Mouse (Mus musculus) left cerebral cortex, postnatal 14 days (tissue): ENCODE measurements around the gene Inca1. TPM values are rescaled to one million over a fixed set of nuclear protein-coding genes. Genes with fewer than 3 reads are reported as not detected.

ENCODE experiments used
- DNase-seq, 2 experiments: peaks; one replicate each; pipeline ENCODE4 v3.0.0; 2021 to 2022; ENCODE audit warnings: low spot score in 2 of 2, mixed read lengths in 1 of 2
- intact Hi-C: fragments of 180-260 bp; cut with DNase I; formaldehyde crosslinking; loops from one replicate; pipeline ENCODE4 v1.15.1; 2025
- total RNA-seq, 2 experiments: library from RNA; stranded (reverse); gene quantifications; 2 replicates each; pipeline ENCODE4 v1.2.3; 2021

Gene Inca1
- total RNA-seq, 2 experiments from 2014 or later, result 1.4 to 1.6 TPM

DNA sequence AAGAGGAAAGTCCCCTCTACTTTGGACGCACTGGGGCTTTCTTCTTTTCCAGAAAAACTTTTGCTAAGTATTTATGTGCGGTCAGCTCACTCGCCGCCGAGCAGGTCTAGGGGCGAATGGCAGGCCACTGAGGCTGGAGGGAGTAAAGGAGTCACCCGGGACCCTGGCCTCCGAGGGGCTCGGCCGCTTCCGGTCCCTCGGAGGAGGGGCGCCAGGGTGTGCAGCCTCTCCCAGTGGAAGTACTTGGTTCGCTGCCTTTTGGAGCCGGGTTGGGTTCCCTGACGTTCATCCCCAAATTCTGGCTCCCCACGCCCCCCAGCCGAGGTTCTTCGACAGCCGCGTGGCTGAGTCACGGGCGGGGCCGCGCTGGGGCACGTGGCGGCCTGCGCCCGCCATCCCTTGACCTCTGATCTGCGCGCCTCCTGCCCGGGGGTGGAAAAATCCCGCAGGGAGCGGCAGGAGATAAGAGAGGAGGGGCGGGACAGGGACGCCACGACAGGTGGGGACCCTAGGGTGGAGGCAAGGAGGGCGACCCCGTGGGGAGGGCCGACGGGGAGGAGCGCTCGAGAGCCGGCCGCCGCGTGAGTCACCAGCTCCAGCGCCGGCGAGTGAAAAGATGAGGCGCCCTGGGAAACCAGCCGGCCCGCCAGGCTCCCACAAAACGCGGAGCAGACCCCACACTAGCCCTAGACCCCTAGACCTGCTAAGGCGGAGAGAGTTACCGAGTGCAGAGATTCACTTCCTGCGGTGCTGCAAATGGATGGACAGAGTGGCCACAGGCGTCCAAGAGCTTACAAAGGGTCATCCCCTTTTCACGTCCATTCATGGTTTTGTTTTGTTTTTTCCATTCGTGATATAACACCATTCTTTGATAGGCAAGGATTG is 44.1 kb downstream of the Inca1 start:
- no peak for DNase-seq
- intact Hi-C loops, result loop anchor here (2.0 kb wide), 1 partner anchor 13 kb away; the partner anchor contains the start of gene Spag7

DNA sequence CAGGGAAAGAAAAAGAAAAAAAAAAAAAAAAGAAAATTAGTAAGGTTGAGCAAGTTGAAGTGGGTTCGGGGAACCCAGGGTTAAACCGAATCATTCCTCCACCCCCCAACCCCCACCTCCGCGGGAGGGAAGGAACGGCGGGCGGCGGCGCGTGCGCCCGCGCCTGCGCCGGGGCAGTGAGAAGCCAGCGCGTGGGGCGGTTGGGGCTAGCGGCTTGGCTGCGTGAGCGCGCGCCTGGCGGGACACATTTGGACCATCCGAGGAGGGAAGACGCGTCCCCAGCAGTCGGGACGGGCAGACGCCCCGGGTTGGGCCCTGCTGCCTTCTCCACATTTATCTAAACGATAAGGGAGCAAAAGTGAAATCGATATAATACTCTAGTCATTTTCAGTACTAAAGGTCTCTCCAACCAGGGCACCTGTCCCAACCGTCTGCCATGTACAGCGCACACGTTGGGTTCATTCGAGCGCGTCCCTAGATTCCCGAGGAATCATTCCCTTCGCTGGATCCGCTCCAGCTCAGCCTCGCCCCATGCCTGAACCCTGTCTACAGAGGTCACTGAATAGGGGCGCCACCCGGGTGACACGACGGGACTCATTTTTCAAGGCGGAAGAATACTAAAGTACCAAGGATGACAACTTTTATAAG is 44.9 kb downstream of the Inca1 start:
- DNase-seq, result peak; percentile 56 to 76
- intact Hi-C loops, result loop anchor here (2.0 kb wide), 1 partner anchor 14 kb away; the partner anchor contains the start of gene Spag7

DNA sequence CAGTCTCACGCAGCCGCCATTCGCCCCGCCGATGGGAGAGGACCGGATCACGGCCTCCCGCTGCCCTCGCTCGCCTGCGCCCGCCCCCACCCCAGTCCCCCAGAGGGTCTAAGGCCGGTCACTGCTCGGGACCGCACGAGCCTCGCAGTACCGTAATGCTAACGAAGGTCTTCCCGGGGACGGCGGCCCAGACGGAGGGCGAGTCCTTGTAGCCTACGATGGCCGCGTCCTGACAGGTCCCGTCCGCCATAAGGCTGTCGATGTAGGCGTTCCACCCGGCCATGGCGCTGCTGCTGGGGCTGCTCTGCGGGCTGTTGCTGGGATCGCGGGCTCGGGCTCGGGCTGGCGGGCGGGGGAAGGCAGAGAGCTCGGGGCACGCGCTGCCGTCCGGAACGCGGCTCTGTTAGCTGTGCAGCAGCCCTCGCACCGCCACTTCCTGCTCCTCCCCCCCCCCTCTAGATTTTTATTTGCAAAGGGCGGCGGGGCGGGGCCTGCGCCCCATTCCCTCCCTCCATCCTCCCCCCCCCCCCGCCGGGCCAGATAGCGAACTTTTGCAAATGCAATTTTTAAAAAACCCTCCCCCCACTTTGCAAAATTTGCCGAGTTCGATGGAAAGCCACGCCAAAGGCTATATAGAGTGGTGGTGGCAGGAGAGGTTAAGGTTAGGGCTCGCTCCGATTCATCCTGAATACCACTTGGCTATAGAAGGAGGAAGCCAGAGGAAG is 45.6 kb downstream of the Inca1 start, which contains the start of gene Pfn1:
Gene Pfn1 (minus strand): TSS at position 447 of the 725 bp plus-strand sequence.
- intact Hi-C loops, result loop anchor here (2.0 kb wide), 1 partner anchor 14 kb away; the partner anchor contains the start of gene Spag7
- DNase-seq, result peak; percentile 68 to 69

DNA sequence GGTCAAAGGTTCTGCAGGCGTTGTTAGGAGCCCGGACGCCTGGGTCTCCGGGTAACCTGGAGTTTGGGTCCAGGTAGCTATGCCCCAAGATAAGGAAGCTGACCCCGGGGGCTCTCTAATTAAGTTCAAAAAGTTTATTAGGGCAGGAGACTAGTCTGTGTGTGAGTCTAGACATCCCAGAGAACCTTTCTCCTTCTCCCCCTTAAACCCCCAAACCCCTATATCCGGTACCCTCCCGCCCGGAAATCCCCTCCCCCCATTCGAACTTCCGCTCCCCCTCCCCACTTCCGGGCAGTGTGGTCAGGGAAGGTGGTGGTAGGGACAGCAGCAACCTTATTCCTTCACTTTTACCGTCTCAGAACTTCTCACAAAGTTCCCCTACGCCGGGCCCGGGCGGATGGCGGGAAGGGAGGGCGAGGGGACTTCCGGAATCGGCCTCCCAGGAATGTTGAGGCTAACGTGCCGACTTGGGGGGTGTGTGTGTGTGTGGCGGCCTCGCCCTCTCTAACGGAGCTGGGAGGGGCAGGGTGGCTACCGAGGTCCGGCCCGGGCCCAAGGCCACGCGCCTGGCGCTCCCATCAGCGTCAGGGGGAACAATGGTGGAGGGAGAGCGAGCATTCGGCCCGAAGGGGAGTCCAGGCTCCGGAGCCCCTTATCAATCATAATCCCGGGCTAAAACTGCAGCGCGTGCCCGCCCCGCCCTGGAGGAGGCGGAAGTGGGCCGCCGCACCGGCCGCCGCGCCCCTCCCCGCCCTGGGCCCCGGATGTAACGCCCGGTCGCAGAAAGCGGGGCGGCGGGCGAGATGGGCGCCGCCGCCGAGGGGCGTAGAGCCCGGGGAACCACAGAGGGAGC is 46.4 kb downstream of the Inca1 start:
- peak in 1 of 2 experiments; percentile 45 for DNase-seq
- intact Hi-C loops, result loop anchor here (2.0 kb wide), 1 partner anchor 15 kb away; the partner anchor contains the start of gene Spag7

DNA sequence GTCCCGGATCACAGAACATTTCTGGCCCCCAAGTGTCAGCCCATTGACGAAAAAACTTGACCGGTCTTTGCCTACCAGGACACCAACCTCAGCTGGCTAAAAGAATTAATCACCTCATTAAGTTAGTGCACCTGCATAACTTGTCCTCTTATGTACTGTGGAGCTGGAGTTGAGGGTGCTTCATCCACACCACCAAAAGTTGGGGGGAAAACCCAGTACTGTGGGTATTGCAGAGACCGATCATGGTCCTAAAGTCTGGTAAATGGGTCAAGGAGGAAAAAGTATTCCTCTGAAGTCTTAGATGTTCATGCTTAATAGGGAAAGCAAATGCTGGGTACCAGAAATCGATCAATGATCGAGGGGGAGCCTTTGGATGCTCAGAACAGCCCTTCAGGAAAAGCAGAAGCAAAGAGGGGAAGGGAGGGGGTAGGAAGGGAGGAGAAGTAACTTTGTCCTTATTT is 47.0 kb downstream of the Inca1 start:
- intact Hi-C loops, result no loop called here
- no peak for DNase-seq

DNA sequence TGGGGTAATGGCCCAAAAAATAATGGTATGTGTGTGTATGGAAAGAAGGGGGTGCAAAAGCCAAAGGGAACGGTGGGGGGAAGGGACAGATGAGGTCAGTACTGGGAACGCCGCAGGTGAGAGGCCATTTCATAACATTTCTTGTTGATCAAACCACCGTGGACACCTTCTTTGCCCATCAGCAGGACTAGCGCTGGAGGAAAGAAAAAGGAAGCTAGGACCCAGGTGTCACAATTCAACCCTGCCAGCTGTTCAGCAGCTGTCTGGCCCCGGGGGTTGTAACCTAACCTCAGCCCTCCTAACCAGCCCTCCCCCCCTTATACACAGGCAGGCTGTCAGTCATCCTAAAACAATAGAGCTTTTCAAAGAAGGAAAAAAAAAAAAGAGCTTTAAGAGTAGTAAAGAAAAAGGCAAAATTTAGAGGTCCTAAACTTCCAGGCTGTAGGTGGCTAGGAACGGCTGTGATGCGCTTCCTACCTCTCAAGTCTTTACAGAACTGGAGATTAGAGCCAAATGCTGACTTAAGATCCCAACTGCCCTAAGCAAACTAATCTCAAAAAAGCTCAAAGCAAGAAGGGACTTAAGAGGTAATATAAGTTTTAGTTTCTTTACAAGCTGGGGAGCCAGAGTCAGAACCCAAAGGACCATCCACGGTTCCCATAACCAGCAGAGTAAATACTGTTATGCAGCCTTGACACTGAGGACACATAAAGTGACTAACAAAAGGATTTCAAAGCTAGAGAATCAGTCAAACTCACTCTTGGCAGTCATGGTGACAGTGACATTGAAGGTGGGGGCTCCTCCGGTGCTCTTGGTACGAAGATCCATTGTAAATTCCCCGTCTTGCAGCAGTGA is 47.7 kb downstream of the Inca1 start:
- DNase-seq, result no peak
- intact Hi-C loops, result no loop called here

DNA sequence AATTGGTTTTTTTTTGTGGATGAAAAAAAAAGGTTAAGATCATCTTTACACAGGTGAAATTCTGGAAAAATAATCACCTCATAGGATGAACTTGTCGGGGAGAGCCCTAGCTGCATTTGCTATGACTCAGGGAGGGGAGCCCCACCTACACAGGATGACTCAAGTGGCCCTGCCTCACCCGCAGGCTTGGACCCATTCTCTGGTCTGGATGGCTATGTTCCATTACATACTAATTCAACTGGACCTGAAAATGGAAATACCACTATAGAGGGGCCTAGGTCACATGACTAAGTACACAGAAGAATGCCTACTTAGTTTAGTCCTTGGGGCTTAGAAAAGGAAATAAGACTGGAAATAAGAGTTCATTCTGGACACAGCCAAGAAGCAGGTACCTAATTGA is 48.6 kb downstream of the Inca1 start:
- DNase-seq, result no peak
- intact Hi-C loops, result no loop called here

DNA sequence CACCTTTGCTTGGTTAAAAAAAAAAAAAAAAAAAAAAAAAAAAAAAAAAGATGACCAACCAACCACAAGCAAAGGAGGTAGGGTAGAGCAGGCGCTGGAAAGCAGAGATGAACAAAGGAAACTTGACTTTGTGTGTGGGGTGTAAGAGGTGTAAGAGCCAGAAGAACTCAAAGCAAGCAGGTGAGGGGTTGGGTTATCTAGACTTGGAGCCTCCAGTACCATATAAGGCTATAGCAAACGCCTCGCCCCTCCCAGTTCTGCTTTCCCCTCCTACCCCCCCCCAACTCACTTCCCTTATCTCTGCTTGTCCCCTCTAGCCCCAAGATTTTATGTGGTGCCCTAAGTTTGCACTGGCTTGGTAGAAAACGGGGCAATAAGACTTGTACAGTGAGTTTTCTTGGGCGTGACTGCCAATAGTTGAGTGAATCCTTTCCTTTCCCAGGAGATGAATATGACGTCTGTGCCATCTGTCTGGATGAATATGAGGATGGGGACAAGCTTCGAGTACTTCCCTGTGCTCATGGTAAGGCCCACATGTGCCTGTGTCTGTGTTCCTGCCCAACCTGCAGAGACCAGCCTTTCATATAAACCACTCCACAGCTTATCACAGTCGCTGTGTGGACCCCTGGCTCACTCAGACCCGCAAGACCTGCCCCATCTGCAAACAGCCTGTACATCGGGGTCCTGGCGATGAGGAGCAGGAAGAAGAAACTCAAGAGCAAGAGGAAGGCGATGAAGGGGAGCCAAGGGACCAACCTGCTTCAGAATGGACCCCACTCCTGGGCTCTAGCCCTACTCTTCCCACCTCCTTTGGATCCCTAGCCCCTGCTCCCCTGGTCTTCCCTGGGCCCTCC is 49.4 kb downstream of the Inca1 start:
- no peak for DNase-seq
- intact Hi-C loops, result no loop called here

DNA sequence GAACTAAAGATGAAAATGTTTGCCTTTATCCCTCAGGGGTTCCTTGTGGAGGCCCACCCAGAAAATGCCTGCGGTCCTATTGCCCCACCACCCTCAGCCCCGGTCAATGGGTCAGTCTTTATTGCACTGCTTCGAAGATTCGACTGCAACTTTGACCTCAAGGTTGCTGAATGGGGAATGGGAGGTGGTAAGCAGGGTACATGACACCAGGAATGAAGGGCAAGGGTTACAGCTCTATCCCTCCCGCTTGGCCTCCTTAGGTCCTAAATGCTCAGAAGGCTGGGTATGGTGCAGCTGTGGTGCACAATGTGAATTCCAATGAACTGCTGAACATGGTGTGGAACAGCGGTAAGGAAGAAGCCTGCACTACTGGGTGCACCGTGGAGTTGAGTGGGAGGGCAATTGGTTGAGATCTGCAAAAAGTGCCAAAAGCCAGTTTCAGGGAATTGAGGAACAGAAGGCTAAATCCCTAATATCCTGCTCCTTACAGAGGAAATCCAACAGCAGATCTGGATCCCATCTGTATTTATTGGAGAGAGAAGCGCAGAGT is 50.7 kb downstream of the Inca1 start:
- intact Hi-C loops, result loop anchor here (10.0 kb wide), 1 partner anchor 214 kb away; the partner anchor contains the start of gene Arrb2
- no peak for DNase-seq

DNA sequence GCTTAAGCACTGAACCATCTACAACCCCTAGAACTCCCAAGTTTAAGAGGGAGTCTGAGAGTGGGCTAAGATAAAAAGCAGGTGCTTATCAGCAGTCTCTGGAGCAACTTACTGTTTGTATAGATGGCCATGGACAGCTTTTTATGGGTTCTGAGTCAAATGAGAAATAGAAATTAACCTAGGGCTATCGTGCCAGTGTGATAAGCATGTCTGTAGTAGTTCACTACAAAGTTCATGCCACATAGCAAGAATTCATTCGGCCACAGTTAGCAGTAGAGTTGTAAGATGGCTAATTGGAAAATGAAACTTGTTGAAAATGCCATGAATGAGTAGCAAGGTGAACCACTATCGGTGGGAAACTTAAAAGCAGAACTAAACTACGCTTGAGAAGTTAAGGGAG is 51.4 kb downstream of the Inca1 start:
- DNase-seq, result no peak
- intact Hi-C loops, result loop anchor here (10.0 kb wide), 1 partner anchor 214 kb away; the partner anchor contains the start of gene Arrb2

DNA sequence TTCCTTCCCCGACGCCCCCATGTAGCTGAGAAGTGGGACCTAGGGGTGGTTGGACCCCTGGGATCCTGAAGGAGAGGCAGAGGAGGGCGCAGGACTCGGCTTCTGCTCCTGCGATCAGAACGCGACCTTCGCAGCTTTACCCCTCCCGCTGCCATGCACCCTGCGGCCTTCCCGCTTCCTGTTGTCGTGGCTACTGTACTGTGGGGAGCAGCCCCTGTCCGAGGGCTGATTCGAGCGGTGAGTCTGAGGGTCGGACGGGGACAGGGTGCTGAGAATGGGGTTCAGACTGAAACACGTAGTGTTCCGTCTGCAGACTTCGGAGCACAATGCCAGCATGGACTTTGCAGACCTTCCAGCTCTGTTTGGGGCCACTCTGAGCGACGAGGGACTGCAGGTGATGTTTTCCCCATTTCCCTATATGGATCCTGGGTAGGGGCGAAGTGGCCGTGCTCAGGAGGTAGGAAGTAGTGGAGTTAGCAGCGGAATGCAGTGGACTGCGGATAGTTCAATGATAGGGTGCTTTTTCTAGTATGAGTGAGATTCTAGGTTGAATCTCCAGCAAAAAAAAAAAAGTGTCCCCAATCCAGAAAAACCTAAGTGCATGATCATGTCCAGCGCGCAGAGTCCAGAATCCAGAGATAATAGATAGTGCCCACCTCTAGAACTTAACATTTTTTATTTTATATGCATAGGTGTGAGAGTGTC is 52.1 kb downstream of the Inca1 start:
- DNase-seq, result no peak
- intact Hi-C loops, result loop anchor here (10.0 kb wide), 1 partner anchor 213 kb away; the partner anchor contains the start of gene Arrb2

DNA sequence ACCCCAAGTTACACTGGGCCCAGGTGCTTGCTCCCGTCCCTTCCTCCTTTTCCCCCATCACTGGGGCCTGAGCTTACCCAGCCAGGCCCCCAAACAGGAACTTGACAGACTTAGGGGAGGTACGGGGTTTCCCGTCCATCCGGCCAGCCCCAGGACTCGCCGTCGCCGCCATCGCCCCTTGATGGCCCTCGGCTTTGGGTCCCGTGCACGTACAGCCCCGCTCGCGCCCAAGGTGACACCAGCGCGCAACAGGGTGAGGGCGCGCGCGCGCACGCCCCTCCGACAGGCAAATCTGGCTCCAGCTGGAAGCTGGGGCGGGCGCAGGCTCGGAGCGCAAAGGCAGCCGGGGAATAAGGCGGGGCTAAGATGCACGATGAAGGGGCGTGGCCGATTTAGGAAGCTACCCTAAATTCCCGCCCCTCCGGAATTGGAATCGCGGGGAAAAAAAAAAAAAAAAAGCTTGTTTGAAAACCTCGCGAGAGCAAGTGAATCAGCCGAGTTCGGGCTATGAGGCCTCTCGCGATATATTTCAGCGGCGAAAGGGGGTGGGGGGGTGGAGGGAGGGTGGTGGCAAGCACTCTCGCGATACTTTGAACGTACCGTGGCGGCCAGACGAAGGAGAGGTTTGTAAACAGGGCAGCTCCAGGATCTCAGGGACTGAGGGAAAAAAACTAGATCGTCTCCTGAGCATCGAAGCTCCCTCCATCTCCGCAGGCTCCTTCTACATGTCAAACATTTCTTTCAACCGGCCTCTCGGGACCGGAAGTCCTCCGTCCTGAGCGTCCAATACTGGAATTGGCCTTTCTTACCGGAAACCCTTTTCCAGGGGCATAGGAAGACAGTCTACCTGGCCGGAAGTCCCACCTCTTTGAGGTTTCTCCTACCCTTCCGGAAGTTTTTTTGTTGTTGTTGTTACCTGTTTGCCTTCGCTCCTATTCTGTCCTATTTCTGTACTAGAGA is 53.0 kb downstream of the Inca1 start, which contains the start of the genes Rnf167 and Slc25a11:
Gene Rnf167 (plus strand): TSS at position 545 of the 960 bp plus-strand sequence.
Gene Slc25a11 (minus strand): TSS at position 789 of the 960 bp plus-strand sequence.
- DNase-seq, result peak; percentile 97 to 99
- intact Hi-C loops, result loop anchor here (10.0 kb wide), 1 partner anchor 212 kb away; the partner anchor contains the start of gene Arrb2

DNA sequence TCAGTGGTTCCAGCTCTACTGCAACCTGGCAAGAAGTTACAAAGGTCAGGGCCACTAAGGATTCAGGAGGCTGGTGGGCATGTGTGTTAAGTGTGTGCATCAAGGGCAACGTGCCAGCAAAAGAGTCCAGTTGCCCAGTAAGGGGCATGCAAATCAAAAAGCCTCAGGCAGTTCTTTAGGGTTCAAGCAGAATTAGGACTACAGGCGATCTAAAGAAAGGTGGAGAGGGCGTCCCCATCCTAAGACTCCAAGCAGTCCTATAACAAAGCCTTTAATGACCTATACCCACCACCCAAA is 53.7 kb downstream of the Inca1 start:
- intact Hi-C loops, result loop anchor here (10.0 kb wide), 1 partner anchor 211 kb away; the partner anchor contains the start of gene Arrb2

DNA sequence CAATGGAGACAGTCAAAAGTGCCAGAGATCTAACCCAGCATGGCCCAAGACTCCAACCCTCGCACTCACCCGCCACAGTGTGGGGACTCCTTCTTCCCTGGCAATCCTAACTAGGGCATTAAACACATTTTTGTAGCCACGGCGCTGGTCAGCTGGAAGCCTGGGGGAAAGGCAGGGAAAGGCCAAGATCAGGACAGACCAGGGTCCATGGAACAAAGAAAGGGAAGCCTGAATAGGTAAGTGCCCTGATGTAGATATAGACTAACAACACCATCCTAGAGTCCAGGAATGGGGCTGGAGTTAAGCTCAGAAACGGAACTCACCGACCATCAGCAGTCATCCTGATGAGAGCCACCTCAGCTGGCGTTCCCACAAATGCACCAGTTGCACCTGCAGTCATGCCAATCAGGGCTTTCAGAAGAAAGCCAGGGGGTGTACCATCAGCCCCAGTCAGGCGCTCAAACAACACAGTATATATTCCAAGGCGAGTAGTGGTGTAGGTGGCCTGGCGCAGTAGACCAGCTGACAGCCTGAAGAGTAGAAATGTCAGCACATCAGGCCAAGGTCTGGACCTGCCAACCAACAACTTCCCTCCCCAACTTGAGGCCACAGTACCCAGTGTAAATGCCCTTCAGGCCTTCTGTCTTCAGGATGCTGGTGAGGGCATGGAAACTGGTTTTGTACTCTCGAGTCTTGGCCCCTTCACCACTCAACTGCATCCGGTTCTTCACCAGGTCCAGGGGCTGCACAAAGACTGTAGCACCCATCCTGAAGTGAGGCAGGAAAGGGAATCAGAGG is 54.3 kb downstream of the Inca1 start:
- intact Hi-C loops, result loop anchor here (10.0 kb wide), 1 partner anchor 211 kb away; the partner anchor contains the start of gene Arrb2

More for the DNA sequence above, 53.7 kb downstream of the Inca1 start:
- DNase-seq, result no peak

More for the DNA sequence above, 54.3 kb downstream of the Inca1 start:
- DNase-seq, result no peak
